Mouse (Mus musculus): ENCODE results near the gene Olfr107. TPM values are rescaled to one million over a fixed set of nuclear protein-coding genes. Genes with fewer than 3 reads are reported as not detected.

Gene Olfr107
- polyA plus RNA-seq (2015; fragmentation: Nextera tagmentation; extraction: Ambion mirVana): not detected in 2 replicates

GRCm38 (mm10) chr17:37398926-37399325, at the start of gene Olfr107:
Gene Olfr107, plus strand, starts transcription at chr17:37399226.
- no peaks in the 10 kb centered on the region for H3K4me1 ChIP-seq (replicated peaks)
- no peaks in the 10 kb centered on the region for H3K27me3 ChIP-seq
- ATAC-seq (ENCODE audit: low FRiP score, low read depth): no peak
- H3K4me2 ChIP-seq: no peak within 1 kb of the TSS
- H3K27ac ChIP-seq (replicated peaks): no peak within 1 kb of the TSS
- no peaks in the 10 kb centered on the region for H3K36me3 ChIP-seq
- no peaks in the 10 kb centered on the region for H3K9me3 ChIP-seq
- H3K4me3 ChIP-seq: no peak within 1 kb of the TSS
- no peak within 1 kb of the TSS for H3K9ac ChIP-seq
- WGBS: 87% methylated on average over 3 of the region's 3 CpGs

- H3K9me3 ChIP-seq: no peaks in the 10 kb centered on the region
- H3K27ac ChIP-seq (replicated peaks): no peak within 1 kb of the TSS
- H3K4me2 ChIP-seq: no peak within 1 kb of the TSS
- no peak within 1 kb of the TSS for H3K9ac ChIP-seq
- no peaks in the 10 kb centered on the region for H3K27me3 ChIP-seq
- no peaks in the 10 kb centered on the region for H3K4me1 ChIP-seq (replicated peaks)
- no peaks in the 10 kb centered on the region for H3K36me3 ChIP-seq
- no peak for ATAC-seq (ENCODE audit: low FRiP score, low read depth)
- H3K4me3 ChIP-seq: no peak within 1 kb of the TSS
Observed at GRCm38 (mm10) chr17:37359282-37359681, 39.7 kb upstream of the Olfr107 start, which contains the start of gene Olfr104-ps. Gene Olfr104-ps, plus strand, starts transcription at chr17:37359582.

GRCm38 (mm10) chr17:37378733-37379132, 20.3 kb upstream of the Olfr107 start, which contains the start of gene Olfr105-ps:
Gene Olfr105-ps, plus strand, starts transcription at chr17:37379033.
- Histone ChIP-seq H3K4me1 (replicated peaks) (no peaks in the 10 kb centered on the region), H3K9ac (no peak within 1 kb of the TSS), H3K4me2 (no peak within 1 kb of the TSS), H3K9me3 (no peaks in the 10 kb centered on the region), H3K36me3 (no peaks in the 10 kb centered on the region), H3K27ac (replicated peaks) (no peak within 1 kb of the TSS), H3K4me3 (no peak within 1 kb of the TSS), H3K27me3 (no peaks in the 10 kb centered on the region)
- ATAC-seq (ENCODE audit: low FRiP score, low read depth): no peak

GRCm38 (mm10) chr17:37390093-37390492, 8.9 kb upstream of the Olfr107 start, which contains the start of gene Olfr106-ps:
Gene Olfr106-ps, plus strand, starts transcription at chr17:37390393.
- no peaks in the 10 kb centered on the region for H3K9me3 ChIP-seq
- no peak within 1 kb of the TSS for H3K4me2 ChIP-seq
- H3K36me3 ChIP-seq: no peaks in the 10 kb centered on the region
- ATAC-seq (ENCODE audit: low FRiP score, low read depth): no peak
- H3K4me1 ChIP-seq (replicated peaks): no peaks in the 10 kb centered on the region
- H3K27ac ChIP-seq (replicated peaks): no peak within 1 kb of the TSS
- H3K9ac ChIP-seq: no peak within 1 kb of the TSS
- WGBS: 73% methylated on average over 1 of the region's 1 CpGs
- H3K4me3 ChIP-seq: no peak within 1 kb of the TSS
- no peaks in the 10 kb centered on the region for H3K27me3 ChIP-seq

GRCm38 (mm10) chr17:37413380-37413779, 14.4 kb downstream of the Olfr107 start:
- Histone ChIP-seq H3K27ac (replicated peaks) (no peak overlapping the region), H3K9ac (no peak overlapping the region), H3K36me3 (no peaks in the 10 kb centered on the region), H3K4me3 (no peak overlapping the region), H3K9me3 (no peaks in the 10 kb centered on the region), H3K4me2 (no peak overlapping the region), H3K27me3 (no peaks in the 10 kb centered on the region), H3K4me1 (replicated peaks) (no peaks in the 10 kb centered on the region)
- no peak for ATAC-seq (ENCODE audit: low FRiP score, low read depth)

GRCm38 (mm10) chr17:37445180-37445579, 46.2 kb downstream of the Olfr107 start, which contains the start of gene Olfr108:
Gene Olfr108, plus strand, starts transcription at chr17:37445480.
- ATAC-seq (ENCODE audit: low FRiP score, low read depth): no peak

More at GRCm38 (mm10) chr17:37445180-37445579, 46.2 kb downstream of the Olfr107 start, which contains the start of gene Olfr108:
- H3K4me2 ChIP-seq: no peak within 1 kb of the TSS
- no peak within 1 kb of the TSS for H3K4me3 ChIP-seq
- no peaks in the 10 kb centered on the region for H3K36me3 ChIP-seq
- no peaks in the 10 kb centered on the region for H3K27me3 ChIP-seq
- no peak within 1 kb of the TSS for H3K9ac ChIP-seq
- H3K27ac ChIP-seq (replicated peaks): no peak within 1 kb of the TSS
- WGBS: 75% methylated on average over 1 of the region's 1 CpGs
- H3K9me3 ChIP-seq: no peaks in the 10 kb centered on the region
- no peaks in the 10 kb centered on the region for H3K4me1 ChIP-seq (replicated peaks)

Other genes starting within 250 kb of the Olfr107 start
- gene Olfr93, start 237.7 kb upstream of the Olfr107 start, polyA plus RNA-seq (2015; fragmentation: Nextera tagmentation; extraction: Ambion mirVana): not detected in 2 replicates
- gene Ubd, start 205.3 kb upstream of the Olfr107 start, polyA plus RNA-seq (2015; fragmentation: Nextera tagmentation; extraction: Ambion mirVana): 0.17 TPM in 1 of 2 replicates, not detected in the other
- gene Olfr94, start 198.2 kb upstream of the Olfr107 start, polyA plus RNA-seq (2015; fragmentation: Nextera tagmentation; extraction: Ambion mirVana): not detected in 2 replicates
- 0.05 TPM in 1 of 2 replicates, not detected in the other for gene Olfr95, start 186.1 kb upstream of the Olfr107 start, polyA plus RNA-seq (2015; fragmentation: Nextera tagmentation; extraction: Ambion mirVana)
- not detected in 2 replicates for gene Olfr96, start 179.1 kb upstream of the Olfr107 start, polyA plus RNA-seq (2015; fragmentation: Nextera tagmentation; extraction: Ambion mirVana)
- gene Olfr97, start 161.9 kb upstream of the Olfr107 start, polyA plus RNA-seq (2015; fragmentation: Nextera tagmentation; extraction: Ambion mirVana): not detected in 2 replicates
- gene Olfr98, start 135.5 kb upstream of the Olfr107 start, polyA plus RNA-seq (2015; fragmentation: Nextera tagmentation; extraction: Ambion mirVana): not detected in 2 replicates
- 0.87 and 1.5 TPM in 2 replicates for gene H2-M3, start 129.0 kb upstream of the Olfr107 start, polyA plus RNA-seq (2015; fragmentation: Nextera tagmentation; extraction: Ambion mirVana)
- gene Olfr99, start 115.8 kb upstream of the Olfr107 start, polyA plus RNA-seq (2015; fragmentation: Nextera tagmentation; extraction: Ambion mirVana): not detected in 2 replicates
- not detected in 2 replicates for gene Olfr101, start 94.9 kb upstream of the Olfr107 start, polyA plus RNA-seq (2015; fragmentation: Nextera tagmentation; extraction: Ambion mirVana)
- not detected in 2 replicates for gene Olfr102, start 82.2 kb upstream of the Olfr107 start, polyA plus RNA-seq (2015; fragmentation: Nextera tagmentation; extraction: Ambion mirVana)
- not detected in 2 replicates for gene Olfr103, start 59.5 kb upstream of the Olfr107 start, polyA plus RNA-seq (2015; fragmentation: Nextera tagmentation; extraction: Ambion mirVana)
- gene Olfr104-ps, start 39.6 kb upstream of the Olfr107 start, polyA plus RNA-seq (2015; fragmentation: Nextera tagmentation; extraction: Ambion mirVana): not detected in 2 replicates
- gene Olfr105-ps, start 20.2 kb upstream of the Olfr107 start, polyA plus RNA-seq (2015; fragmentation: Nextera tagmentation; extraction: Ambion mirVana): not detected in 2 replicates
- gene Olfr106-ps, start 8.8 kb upstream of the Olfr107 start, polyA plus RNA-seq (2015; fragmentation: Nextera tagmentation; extraction: Ambion mirVana): not detected in 2 replicates
- gene Olfr108, start 46.3 kb downstream of the Olfr107 start, polyA plus RNA-seq (2015; fragmentation: Nextera tagmentation; extraction: Ambion mirVana): not detected in 2 replicates
- gene Olfr109, start 59.7 kb downstream of the Olfr107 start, polyA plus RNA-seq (2015; fragmentation: Nextera tagmentation; extraction: Ambion mirVana): not detected in 2 replicates
- not detected in 2 replicates for gene H2-M2, start 84.3 kb downstream of the Olfr107 start, polyA plus RNA-seq (2015; fragmentation: Nextera tagmentation; extraction: Ambion mirVana)
- not detected in 2 replicates for gene Olfr110, start 93.2 kb downstream of the Olfr107 start, polyA plus RNA-seq (2015; fragmentation: Nextera tagmentation; extraction: Ambion mirVana)
- gene Olfr111, start 108.8 kb downstream of the Olfr107 start, polyA plus RNA-seq (2015; fragmentation: Nextera tagmentation; extraction: Ambion mirVana): not detected in 2 replicates
- not detected in 2 replicates for gene Olfr112, start 170.2 kb downstream of the Olfr107 start, polyA plus RNA-seq (2015; fragmentation: Nextera tagmentation; extraction: Ambion mirVana)
- gene Olfr113, start 178.4 kb downstream of the Olfr107 start, polyA plus RNA-seq (2015; fragmentation: Nextera tagmentation; extraction: Ambion mirVana): not detected in 2 replicates
- not detected in 2 replicates for gene Olfr114, start 193.5 kb downstream of the Olfr107 start, polyA plus RNA-seq (2015; fragmentation: Nextera tagmentation; extraction: Ambion mirVana)
- gene Olfr115, start 227.9 kb downstream of the Olfr107 start, polyA plus RNA-seq (2015; fragmentation: Nextera tagmentation; extraction: Ambion mirVana): not detected in 2 replicates
- gene Olfr116, start 228.0 kb downstream of the Olfr107 start, polyA plus RNA-seq (2015; fragmentation: Nextera tagmentation; extraction: Ambion mirVana): not detected in 2 replicates